Mouse (Mus musculus): ENCODE results near the gene Kank1.

Gene Kank1

GRCm38 (mm10) chr19:25236596-25237491, at the start of gene Kank1:
Kank1 (plus strand) TSS chr19:25236975.
- peak in 1 of 2 experiments; percentile 4 for DNase-seq (ENCODE audit: low spot score in 2 of 2)

GRCm38 (mm10) chr19:25187681-25188080, 49.1 kb upstream of the Kank1 start:
- no peak for DNase-seq (ENCODE audit: low spot score in 2 of 2)

DNA sequence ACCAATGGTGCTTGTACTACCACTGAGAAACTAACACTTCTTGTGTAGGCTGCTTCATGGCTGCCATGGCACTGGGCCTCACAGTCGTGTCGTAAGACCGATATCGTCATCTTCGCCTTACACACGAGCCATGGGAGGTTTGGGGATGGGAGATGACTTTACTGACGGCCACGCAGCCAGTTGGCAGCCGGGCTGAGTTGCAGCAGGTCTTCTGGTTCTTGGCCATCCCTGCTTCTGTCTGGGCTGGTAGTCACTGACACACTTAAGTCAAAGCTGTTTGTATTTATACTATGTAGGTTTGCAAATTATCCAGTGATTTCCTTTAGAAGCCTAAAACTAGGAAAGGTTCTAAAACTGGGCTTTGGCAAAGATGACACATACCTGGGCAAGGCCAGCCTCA, 43.0 kb upstream of the Kank1 start:
- no peak for DNase-seq (ENCODE audit: low spot score in 2 of 2)

GRCm38 (mm10) chr19:25200081-25200860, 36.5 kb upstream of the Kank1 start:
- no peak for DNase-seq (ENCODE audit: low spot score in 2 of 2)

DNA sequence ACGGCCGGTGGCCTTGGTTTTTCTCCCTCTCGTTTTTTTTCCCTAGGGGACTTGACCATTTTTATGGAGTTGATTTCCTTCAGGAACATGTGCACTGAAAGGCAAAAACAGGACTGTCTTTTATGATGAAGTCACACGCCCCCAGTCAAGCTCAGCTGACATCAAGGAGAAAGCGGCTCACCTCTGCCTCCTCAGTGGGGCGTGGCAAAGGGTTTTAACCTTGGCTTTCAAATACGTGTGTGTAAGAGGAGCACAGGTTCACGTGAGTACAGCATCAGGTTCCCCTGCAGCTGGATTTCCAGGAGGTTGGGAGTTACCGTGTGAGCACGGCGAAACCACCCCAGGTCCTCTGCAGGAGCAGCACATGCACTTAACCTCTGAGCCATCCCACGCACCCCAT, 33.7 kb upstream of the Kank1 start:
- no peak for DNase-seq (ENCODE audit: low spot score in 2 of 2)

DNA sequence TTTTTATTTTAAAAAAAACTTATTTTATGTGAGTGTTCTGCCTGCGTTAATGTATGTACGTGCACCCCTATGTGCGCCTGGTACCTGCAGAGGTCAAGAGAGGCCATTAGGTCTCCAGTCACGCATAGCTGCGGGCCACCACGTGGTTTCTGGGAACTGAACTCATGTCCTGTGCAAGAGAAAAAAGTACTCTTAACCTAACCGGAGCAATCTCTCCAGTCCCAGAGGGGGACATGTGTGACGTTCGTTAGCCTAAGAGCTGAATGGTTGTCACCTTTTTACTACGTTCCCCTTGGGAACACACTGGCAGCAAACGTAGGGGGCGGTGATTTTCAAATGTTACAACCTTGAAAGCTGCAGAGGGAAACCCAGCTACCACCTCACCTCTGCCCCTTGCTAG, 29.8 kb upstream of the Kank1 start:
- DNase-seq (ENCODE audit: low spot score in 2 of 2) = no peak

GRCm38 (mm10) chr19:25207731-25208361, 28.9 kb upstream of the Kank1 start:
- DNase-seq (ENCODE audit: low spot score in 2 of 2) = no peak

DNA sequence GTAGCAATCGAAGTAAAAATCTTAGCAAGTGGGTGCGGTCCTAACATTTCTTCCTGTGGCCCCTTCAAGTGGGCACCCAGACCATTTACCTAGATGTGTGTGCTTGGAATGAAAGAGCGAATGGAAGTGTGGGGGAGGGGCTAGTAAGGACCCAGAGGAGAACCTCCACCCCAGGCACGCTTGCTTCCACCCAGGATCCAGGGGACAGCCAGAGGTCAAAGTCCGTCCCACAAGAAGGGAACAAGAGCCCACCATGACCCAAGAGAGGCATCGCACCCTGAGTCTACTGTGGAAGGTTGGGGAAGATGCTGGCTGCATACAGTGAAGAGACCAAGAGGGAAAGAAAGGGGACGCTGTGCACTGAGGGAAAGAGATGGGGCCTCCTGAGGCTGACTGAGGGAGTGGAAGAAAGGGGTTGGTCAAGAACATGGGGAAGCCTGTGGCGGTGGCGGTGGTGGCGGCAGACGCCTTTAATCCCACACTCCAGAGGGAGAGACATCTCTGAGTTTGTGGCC, 28.1 kb upstream of the Kank1 start:
- DNase-seq (ENCODE audit: low spot score in 2 of 2) = no peak

- DNase-seq (ENCODE audit: low spot score in 2 of 2) = no peak
Observed at GRCm38 (mm10) chr19:25220611-25221010, 16.2 kb upstream of the Kank1 start.

- no peak for DNase-seq (ENCODE audit: low spot score in 2 of 2)
Observed at GRCm38 (mm10) chr19:25221964-25222640, 14.7 kb upstream of the Kank1 start.

DNA sequence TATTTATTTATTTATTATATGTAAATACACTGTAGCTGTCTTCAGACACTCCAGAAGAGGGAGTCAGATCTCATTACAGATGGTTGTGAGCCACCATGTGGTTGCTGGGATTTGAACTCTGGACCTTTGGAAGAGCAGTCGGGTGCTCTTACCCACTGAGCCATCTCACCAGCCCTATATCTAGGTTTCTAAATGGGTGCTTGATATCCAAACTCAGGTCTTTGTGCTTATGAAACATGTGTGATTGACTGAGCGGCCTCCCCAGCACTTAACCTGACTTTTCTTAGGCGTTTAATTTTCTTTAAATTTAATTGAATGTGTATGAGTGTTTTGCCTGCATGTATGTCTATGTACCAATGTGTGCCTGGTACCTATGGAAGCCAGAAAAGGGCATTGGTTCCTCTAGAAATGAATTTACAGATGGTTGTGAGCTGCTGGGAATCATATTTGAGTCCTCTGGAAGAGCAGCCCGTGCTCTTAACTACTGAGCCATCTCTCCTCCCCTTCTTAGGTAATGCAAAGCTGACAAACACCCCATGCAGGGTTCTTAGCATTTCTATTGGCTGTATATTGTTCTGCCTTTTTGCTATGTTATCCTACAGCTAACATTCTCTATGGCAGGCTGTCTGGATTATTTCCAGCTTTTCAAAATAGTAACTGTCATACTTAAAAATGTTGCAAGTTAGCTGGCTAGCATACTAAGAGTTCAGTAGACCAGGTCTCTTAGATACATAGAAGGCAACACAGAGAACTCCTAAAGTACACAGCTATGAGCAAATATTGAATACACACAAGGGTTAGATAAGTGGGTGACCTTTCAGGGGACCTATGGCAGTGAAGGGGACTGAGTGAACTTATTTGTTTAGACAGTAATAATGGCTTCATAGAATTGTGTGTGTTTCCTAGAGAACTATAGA, 6.5 kb upstream of the Kank1 start:
- DNase-seq (ENCODE audit: low spot score in 2 of 2) = no peak

DNA sequence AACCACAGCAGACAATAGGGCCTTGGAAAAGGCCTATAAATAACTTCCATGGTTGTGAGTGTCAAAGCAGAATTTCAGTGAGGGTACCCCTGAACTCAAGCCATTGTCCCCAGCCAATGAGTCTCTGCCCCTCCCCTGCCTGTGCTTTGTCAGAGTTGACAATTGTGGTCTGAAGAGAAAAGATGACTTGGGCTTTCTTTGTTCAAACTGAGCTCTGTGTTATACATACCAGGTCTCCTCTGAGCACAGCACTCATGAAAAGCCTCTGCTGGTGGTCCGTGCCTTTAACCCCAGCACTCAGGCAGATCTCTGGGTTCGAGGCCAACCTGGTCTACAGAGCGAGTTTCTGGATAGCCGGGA, 5.8 kb upstream of the Kank1 start:
- no peak for DNase-seq (ENCODE audit: low spot score in 2 of 2)

DNA sequence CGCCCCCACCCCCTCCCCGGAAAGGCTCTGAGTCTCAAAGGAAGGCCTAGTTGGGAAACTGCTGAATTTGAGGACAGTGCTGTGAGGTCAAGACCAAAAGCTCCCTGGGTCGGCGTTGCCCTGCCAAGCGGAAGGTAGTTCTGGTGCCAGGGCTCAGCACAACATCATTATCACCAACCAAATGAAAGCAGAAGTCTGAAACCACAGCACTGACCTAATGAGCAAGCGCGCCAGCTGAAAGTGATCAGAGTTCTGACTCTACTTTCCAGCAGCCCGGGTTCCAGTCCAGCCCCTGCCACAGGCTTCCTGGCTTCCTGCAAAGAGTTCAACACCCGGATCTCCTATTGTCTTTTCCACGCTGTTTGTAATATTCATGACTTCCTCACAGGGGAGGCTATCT, 4.7 kb upstream of the Kank1 start:
- DNase-seq (ENCODE audit: low spot score in 2 of 2) = no peak

GRCm38 (mm10) chr19:25237492-25238040, 791 bp downstream of the Kank1 start:
- DNase-seq (ENCODE audit: low spot score in 2 of 2) = no peak

DNA sequence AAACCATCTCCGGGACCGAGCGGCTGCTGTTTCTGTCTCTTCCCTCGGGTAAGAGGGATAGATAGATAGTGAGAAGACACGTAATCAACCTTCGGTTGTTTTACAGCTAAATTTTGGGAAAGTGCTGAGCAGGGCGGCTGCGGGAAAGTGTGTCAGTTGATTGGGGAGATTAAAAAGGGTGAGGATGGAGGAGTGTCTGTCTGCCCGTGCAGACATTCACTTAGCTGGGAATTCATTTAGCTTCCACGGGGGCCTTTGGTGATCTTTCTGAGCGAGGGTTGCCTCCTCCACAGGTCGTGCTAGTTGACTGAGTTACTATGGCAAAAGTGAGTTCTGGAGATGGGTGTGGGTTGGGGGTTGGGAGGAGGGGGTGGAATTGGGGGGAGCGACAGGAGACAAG, 1.3 kb downstream of the Kank1 start:
- no peak for DNase-seq (ENCODE audit: low spot score in 2 of 2)

DNA sequence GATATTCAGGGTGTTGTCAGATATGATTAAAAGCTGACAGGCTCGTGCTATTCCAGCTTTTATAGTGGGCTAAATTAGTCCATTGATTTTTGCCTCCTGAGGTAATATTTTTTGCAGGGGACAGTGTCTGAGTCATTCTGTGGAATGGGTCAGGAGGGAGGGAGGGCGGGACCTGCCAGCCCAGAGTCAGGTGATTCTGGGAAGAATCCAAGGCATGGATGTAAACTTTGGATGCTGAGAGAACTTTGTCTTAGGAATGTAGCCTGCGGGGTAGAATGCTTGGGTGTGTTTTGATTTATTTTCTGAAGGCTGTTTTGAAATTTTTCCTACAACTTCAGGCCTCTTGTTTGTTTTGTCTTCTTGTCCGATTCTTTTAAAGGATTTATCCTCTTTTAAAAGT, 6.8 kb downstream of the Kank1 start:
- no peak for DNase-seq (ENCODE audit: low spot score in 2 of 2)

DNA sequence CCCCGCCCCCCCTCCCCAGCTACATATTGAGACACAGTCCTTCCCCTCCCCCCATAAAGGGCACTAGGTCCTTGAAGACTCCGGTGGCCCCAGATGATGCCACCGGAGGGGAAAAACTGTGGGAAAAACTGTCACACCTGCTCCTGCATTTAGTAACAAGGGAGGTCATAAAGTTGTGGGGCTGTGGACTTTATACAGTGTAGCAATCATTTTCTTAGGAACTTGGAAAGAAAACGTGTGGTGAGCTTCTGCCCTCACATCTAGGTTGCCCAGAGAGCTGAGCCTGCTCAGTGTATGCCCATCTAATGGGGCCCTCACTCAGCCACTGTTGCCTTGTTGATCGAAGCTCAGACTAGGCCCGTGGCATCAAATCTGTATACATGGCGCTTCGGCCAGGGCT, 9.3 kb downstream of the Kank1 start:
- no peak for DNase-seq (ENCODE audit: low spot score in 2 of 2)

DNA sequence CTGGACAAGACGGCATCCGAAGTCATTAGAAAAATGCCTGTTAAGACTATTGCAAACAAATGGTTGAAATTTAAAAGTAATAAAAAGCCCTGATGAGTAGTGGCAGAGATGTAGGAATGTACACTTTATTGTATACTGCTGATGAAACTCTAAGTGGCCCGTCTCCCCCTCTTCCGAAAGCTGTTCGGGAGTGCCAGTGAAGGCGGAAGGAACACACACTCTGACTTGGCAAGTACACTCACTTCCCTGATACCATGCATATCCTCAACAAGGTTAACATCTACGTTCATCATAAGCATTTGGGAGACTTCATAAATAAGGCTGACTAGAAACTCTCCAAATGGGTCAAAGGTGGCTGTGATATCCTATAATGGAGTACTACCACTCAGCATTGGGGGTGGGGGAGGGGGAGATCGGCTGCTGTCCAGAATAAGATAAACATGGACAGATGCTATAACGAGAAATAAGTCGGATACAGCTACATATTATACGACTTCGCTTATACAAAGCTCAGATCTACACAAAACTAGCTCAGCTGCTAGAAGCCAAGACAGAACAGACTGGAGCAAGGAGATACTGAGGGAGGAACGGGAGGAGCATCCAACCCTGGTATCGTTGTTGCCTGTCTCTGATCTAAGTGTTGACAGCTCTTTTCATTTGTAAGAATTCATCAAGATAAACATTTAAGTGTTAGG, 11.2 kb downstream of the Kank1 start:
- no peak for DNase-seq (ENCODE audit: low spot score in 2 of 2)

GRCm38 (mm10) chr19:25249230-25249629, 12.5 kb downstream of the Kank1 start:
- DNase-seq (ENCODE audit: low spot score in 2 of 2) = no peak
